Mouse (Mus musculus) mammary gland, adult 2 months (tissue): ENCODE data around the gene Wfs1. TPM values are rescaled to one million over a fixed set of nuclear protein-coding genes. Genes with fewer than 3 reads are reported as not detected.

Experiments
- polyA plus RNA-seq: library from polyadenylated mRNA; depleted of rRNA; stranded (reverse); fragments of >200 nt; gene quantifications from 2 replicates; pipeline ENCODE4 v1.2.3, GENCODE M21; 2012; ENCODE audit warnings: low replicate concordance; rRNA removed

Wfs1 gene
- polyA plus RNA-seq: 15.2 and 17.2 TPM in 2 replicates

GRCm38 (mm10) chr5:36988781-36989624, at the start of gene Wfs1:
Gene Wfs1 (minus strand): TSS chr5:36989205.

Other genes starting within 250 kb of the Wfs1 start
- 15.6 and 41.4 TPM in 2 replicates for gene Bloc1s4, start 240.6 kb downstream of the Wfs1 start, polyA plus RNA-seq
- 76.1 and 126 TPM in 2 replicates for gene Mrfap1, start 192.4 kb downstream of the Wfs1 start, polyA plus RNA-seq
- gene Man2b2, start 158.6 kb downstream of the Wfs1 start, polyA plus RNA-seq: 87.5 and 121 TPM in 2 replicates
- gene Ppp2r2c, start 120.7 kb downstream of the Wfs1 start, polyA plus RNA-seq: 0.42 and 1.0 TPM in 2 replicates
- gene Gm1043, start 96.2 kb upstream of the Wfs1 start, polyA plus RNA-seq: 0.96 and 1.7 TPM in 2 replicates